Mouse (Mus musculus): ENCODE data around the gene Krt75. TPM values are rescaled to one million over a fixed set of nuclear protein-coding genes. Genes with fewer than 3 reads are reported as not detected.

Gene Krt75
- polyA plus RNA-seq (2012; rRNA removed) = not detected in 2 replicates

DNA sequence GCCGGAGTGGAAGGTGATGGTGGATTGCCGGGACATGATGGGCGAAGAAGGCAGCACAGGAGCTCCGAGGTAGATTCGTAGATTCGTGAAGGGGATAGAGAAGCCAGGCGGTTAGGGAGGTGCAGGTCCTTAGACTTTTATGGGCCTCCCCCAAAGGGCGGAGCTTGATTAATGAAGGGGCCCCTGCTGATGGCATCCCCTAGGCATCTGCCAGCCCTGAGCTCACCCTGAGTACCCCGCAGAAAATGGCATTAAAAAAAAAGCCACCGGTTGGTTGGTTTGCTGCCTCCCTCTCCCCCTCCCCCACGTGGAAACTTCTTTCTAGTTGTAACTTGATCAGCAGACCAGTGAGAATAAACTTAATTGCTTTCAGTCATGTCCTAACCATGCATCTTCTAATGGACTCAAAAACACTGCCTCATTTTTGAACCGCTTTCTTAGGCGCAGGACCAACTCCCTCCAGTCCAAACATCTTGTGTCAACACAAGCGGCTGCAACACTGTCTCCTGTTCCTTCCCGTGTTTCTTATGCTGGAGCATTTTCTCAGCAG is at the start of gene Krt75:
Krt75 (minus strand) TSS at position 109 of the 550 bp plus-strand sequence.

DNA sequence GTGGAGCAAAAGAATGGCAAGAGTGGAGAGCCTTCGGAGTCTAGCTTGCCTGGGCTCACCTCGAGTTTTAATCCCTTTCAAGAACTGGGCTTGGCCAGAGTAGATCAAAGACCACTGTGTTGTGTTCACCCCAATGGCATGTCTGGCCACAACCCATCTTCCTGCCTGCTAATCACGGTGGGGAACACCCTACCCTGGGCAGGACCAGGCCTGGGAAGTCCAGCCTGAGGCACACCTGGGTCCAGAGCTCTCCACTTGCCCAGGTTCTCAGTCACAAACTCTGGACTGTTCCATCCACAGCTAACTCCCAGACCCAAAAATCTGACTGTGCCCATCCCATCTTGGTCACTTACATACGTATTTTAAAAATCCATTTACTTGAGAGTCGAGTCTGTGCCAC is 10.9 kb downstream of the Krt75 start, which contains the start of gene Krt90:
Krt90 (minus strand) TSS at position 101 of the 400 bp plus-strand sequence.

DNA sequence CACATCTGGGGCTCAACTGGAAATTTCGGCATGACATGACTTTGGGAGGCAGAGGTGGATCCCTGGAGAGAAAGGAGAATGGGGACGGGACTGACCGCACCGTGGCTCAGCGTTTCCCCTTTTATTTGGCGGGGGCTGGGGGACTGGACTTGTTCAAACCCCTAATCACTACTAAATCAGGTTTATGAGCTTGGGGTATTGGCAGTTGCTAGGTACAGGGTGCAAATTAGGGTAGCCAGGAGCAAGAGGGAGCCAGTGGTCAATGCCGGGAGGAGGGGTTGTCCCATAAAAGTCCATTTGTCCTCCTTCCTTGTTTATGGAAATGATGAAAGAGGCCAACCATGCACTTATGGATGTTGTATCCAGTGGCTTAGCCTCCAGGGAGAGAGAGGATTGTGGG is 23.1 kb downstream of the Krt75 start, which contains the start of gene Krt82:
Krt82 (minus strand) TSS at position 101 of the 400 bp plus-strand sequence.

DNA sequence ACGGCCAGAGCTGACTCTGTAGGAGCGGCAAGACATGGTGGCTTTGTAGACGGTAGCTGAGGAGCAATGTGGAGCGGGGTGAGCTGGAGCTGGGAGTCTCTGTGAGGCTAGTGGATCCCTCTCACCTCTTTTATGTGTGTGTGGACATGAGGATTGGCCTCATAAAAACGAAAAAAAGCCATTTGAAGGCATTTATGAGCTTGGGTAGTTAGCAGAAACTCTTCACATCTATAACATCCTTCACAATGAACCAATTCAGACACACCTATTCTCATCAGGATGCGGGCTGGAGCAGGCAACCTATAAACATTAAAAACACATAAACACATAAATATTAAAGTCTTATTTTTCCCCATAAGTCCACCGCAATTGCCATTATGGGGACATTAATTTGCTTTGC is 41.0 kb downstream of the Krt75 start, which contains the start of gene Krt84:
Krt84 (minus strand) TSS at position 101 of the 400 bp plus-strand sequence.

DNA sequence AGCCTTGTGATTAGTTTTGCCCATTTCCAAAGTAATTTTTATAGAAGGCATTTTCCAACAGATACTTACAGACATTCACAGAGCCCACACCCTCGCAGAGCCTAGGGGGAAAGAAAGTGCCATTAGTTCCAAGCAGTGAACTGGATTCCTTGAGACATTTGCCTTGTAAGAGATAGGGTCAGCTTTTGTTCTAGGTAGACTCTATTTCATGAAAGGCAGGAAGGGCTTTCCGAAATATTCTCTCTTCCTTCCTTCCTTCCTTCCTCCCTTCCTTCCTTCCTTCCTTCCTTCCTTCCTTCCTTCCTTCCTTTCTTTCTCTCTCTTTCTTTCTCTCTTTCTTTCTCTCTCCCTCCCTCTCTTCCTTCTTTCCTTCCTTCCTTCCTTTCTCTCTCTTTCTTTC is 56.5 kb downstream of the Krt75 start, which contains the start of gene Gm49425:
Gm49425 (minus strand) TSS at position 101 of the 400 bp plus-strand sequence.

Other genes with a start within 250 kb of the Krt75 start
- 0.35 and 0.42 TPM in 2 replicates for gene Krt80, start 203.7 kb downstream of the Krt75 start, polyA plus RNA-seq (2012; rRNA removed)
- 2.6 and 3.0 TPM in 2 replicates for gene Krt7, start 162.9 kb downstream of the Krt75 start, polyA plus RNA-seq (2012; rRNA removed)
- not detected in 2 replicates for gene Krt87, start 135.1 kb downstream of the Krt75 start, polyA plus RNA-seq (2012; rRNA removed)
- not detected in 2 replicates for gene Krt88, start 126.2 kb downstream of the Krt75 start, polyA plus RNA-seq (2012; rRNA removed)
- gene Krt81, start 110.2 kb downstream of the Krt75 start, polyA plus RNA-seq (2012; rRNA removed) = not detected in 2 replicates
- gene Krt86, start 100.4 kb downstream of the Krt75 start, polyA plus RNA-seq (2012; rRNA removed) = 0.07 and 0.22 TPM in 2 replicates
- 0.85 and 1.1 TPM in 2 replicates for gene Krt83, start 82.4 kb downstream of the Krt75 start, polyA plus RNA-seq (2012; rRNA removed)
- not detected in 2 replicates for gene Gm49425, start 56.6 kb downstream of the Krt75 start, polyA plus RNA-seq (2012; rRNA removed)
- gene Krt84, start 41.1 kb downstream of the Krt75 start, polyA plus RNA-seq (2012; rRNA removed) = not detected in 2 replicates
- not detected in 2 replicates for gene Krt82, start 23.2 kb downstream of the Krt75 start, polyA plus RNA-seq (2012; rRNA removed)
- gene Krt90, start 11.0 kb downstream of the Krt75 start, polyA plus RNA-seq (2012; rRNA removed) = not detected in 2 replicates
- gene Gm5414, start 54.3 kb upstream of the Krt75 start, polyA plus RNA-seq (2012; rRNA removed) = not detected in 2 replicates
- not detected in 2 replicates for gene Gm5478, start 73.5 kb upstream of the Krt75 start, polyA plus RNA-seq (2012; rRNA removed)
- gene Krt6b, start 106.4 kb upstream of the Krt75 start, polyA plus RNA-seq (2012; rRNA removed) = not detected in 2 replicates
- not detected in 2 replicates for gene Krt6a, start 120.4 kb upstream of the Krt75 start, polyA plus RNA-seq (2012; rRNA removed)
- gene Krt5, start 139.0 kb upstream of the Krt75 start, polyA plus RNA-seq (2012; rRNA removed) = not detected in 2 replicates
- not detected in 2 replicates for gene Krt71, start 169.2 kb upstream of the Krt75 start, polyA plus RNA-seq (2012; rRNA removed)
- not detected in 2 replicates for gene Krt72, start 212.6 kb upstream of the Krt75 start, polyA plus RNA-seq (2012; rRNA removed)
- not detected in 2 replicates for gene Krt73, start 228.4 kb upstream of the Krt75 start, polyA plus RNA-seq (2012; rRNA removed)
- not detected in 2 replicates for gene Krt2, start 244.3 kb upstream of the Krt75 start, polyA plus RNA-seq (2012; rRNA removed)

All from liver, embryonic 18 days (tissue).